Mouse (Mus musculus): Measurements from ENCODE around the gene Ttf1.

Gene Ttf1

GRCm38 (mm10) chr2:29130118-29130899 is 70.2 kb downstream of the Ttf1 start:
- DNase-seq = no peak

- DNase-seq = no peak
These were observed 75.1 kb downstream of the Ttf1 start for GRCm38 (mm10) chr2:29135161-29135560.

Data from right cerebral cortex, postnatal 14 days (tissue).